Mouse (Mus musculus) forebrain, embryonic 12.5 days (tissue): Measurements from ENCODE around the gene Mtap. TPM values are rescaled to one million over a fixed set of nuclear protein-coding genes. Genes with fewer than 3 reads are reported as not detected.

ENCODE experiments used
- ATAC-seq: fragments of 200-750 bp; cut with Nextera tagmentation; 2 replicates; pipeline ENCODE4 v1.8.0; 2017; ENCODE audit warnings: moderate TSS enrichment; ENCODE audit not compliant: low FRiP score
- H3K27ac ChIP-seq: fragments of 300-500 bp; sonication (generic); 2 replicates; pipeline ENCODE4 v1.5.1; 2016; ENCODE audit warnings: mild to moderate bottlenecking
- H3K27me3 ChIP-seq: fragments of 300-500 bp; sonication (generic); 2 replicates; pipeline ENCODE4 v1.6.1; 2016; ENCODE audit warnings: mild to moderate bottlenecking
- H3K36me3 ChIP-seq: fragments of 300-500 bp; sonication (generic); replicated peaks from 2 replicates; pipeline ENCODE4 v1.6.1; 2016; ENCODE audit warnings: mild to moderate bottlenecking
- H3K4me1 ChIP-seq: fragments of 300-500 bp; sonication (generic); 2 replicates; pipeline ENCODE4 v1.6.1; 2016
- H3K4me2 ChIP-seq: fragments of 300-500 bp; sonication (generic); 2 replicates; pipeline ENCODE4 v1.6.1; 2016; ENCODE audit warnings: mild to moderate bottlenecking, moderate library complexity
- H3K4me3 ChIP-seq: fragments of 300-500 bp; sonication (generic); replicated peaks from 2 replicates; pipeline ENCODE4 v1.5.1; 2016; ENCODE audit warnings: mild to moderate bottlenecking
- H3K9ac ChIP-seq: fragments of 300-500 bp; sonication (generic); 2 replicates; pipeline ENCODE4 v1.6.1; 2016; ENCODE audit warnings: mild to moderate bottlenecking
- H3K9me3 ChIP-seq: fragments of 300-500 bp; sonication (generic); 2 replicates; pipeline ENCODE4 v1.6.1; 2016
- WGBS: fragments of 180-500 bp; shearing (Covaris S2); methylation state at CpG from one replicate; pipeline ENCODE4 v1.1.7; 2016; 5-methylcytosine and 5-hydroxymethylcytosine counted together
- polyA plus RNA-seq: library from polyadenylated mRNA; unstranded; fragments of >200 nt; fragmentation: Nextera tagmentation; extraction: Ambion mirVana; gene quantifications from 2 replicates; pipeline ENCODE4 v1.2.1, GENCODE M21; 2016

Gene Mtap
- polyA plus RNA-seq, 1 experiment from 2014 or later, result 67.5 TPM

- no peak overlapping the region for H3K27ac ChIP-seq
- H3K27me3 ChIP-seq, result no peaks in the 10 kb centered on the region
- no peak overlapping the region for H3K4me2 ChIP-seq
- no peak for ATAC-seq
- no peaks in the 10 kb centered on the region for H3K9me3 ChIP-seq
- H3K4me3 ChIP-seq, result no peak overlapping the region
- H3K9ac ChIP-seq, result no peak overlapping the region
- peaks cover 29% of the 10 kb centered on the region for H3K4me1 ChIP-seq
- H3K36me3 ChIP-seq, result peaks cover 6% of the 10 kb centered on the region; the same call in 1 of the 2 replicates
- 86% methylated on average over 5 of the region's 5 CpGs for WGBS
These were observed 3.9 kb downstream of the Mtap start for GRCm38 (mm10) chr4:89140832-89141231.

- 44% methylated on average over 6 of the region's 6 CpGs for WGBS
- peaks cover 24% of the 10 kb centered on the region for H3K36me3 ChIP-seq
These were observed 8.5 kb downstream of the Mtap start for GRCm38 (mm10) chr4:89145409-89145808.

DNA sequence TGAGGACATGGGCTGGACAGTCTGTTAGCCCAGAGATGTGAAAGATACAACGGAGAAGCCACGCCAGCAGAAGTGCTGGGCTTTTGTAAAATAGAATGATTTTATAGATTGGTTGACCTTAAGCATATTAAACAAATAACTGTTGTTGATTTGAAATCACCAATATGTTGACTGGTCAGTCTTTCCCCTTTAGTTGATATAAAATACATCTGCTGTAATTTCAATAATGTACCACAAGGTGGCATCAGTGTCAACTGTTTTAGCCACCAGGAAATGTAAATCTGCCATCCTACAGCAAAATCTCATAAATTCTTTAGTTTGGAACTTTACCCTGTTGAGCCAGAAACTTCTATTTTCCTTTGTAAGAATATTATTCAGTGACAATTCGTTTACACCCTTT lies 9.4 kb downstream of the Mtap start:
- Histone ChIP-seq H3K27ac (no peak overlapping the region), H3K9me3 (no peaks in the 10 kb centered on the region), H3K4me1 (no peaks in the 10 kb centered on the region), H3K4me3 (no peak overlapping the region), H3K36me3 (peaks cover 29% of the 10 kb centered on the region), H3K27me3 (no peaks in the 10 kb centered on the region), H3K4me2 (no peak overlapping the region), H3K9ac (no peak overlapping the region)
- no peak for ATAC-seq
- 48% methylated on average over 3 of the region's 3 CpGs for WGBS

More at GRCm38 (mm10) chr4:89145409-89145808, 8.5 kb downstream of the Mtap start:
- H3K27ac ChIP-seq, result no peak overlapping the region
- H3K9me3 ChIP-seq, result no peaks in the 10 kb centered on the region
- no peak overlapping the region for H3K4me3 ChIP-seq
- ATAC-seq, result peak; percentile 75
- 0 out of 2 replicates have a peak, but pooled peaks cover 2% of the 10 kb centered on the region for H3K4me1 ChIP-seq
- H3K9ac ChIP-seq, result no peak overlapping the region
- no peak overlapping the region for H3K4me2 ChIP-seq
- H3K27me3 ChIP-seq, result no peaks in the 10 kb centered on the region

GRCm38 (mm10) chr4:89149261-89149660 lies 12.3 kb downstream of the Mtap start:
- H3K9me3 ChIP-seq, result no peaks in the 10 kb centered on the region
- H3K4me3 ChIP-seq, result no peak overlapping the region
- no peak overlapping the region for H3K27ac ChIP-seq
- H3K4me2 ChIP-seq, result no peak overlapping the region
- no peak for ATAC-seq
- no peaks in the 10 kb centered on the region for H3K4me1 ChIP-seq
- H3K27me3 ChIP-seq, result no peaks in the 10 kb centered on the region
- H3K9ac ChIP-seq, result no peak overlapping the region
- H3K36me3 ChIP-seq, result peaks cover 37% of the 10 kb centered on the region

DNA sequence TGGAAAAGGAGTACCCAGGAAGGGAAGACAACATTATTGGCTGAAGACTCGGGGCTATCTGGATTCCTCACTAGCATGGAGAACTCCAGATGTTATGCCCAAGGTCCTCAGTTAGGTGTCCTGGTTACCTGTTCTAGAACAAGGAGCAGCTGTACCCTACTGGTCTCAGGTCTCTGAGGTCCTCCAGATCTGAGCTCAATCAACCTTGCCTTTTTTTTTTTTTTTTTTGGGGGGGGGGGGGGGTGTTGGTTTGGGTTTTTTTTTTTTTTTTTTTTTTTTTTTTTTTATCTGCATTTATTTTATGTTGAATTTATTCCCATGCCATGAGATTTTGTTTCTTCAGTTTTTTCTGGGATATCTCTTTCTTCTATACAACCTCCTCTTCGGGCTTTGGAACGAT lies 24.5 kb downstream of the Mtap start:
- Histone ChIP-seq H3K4me2 (no peak overlapping the region), H3K4me1 (no peaks in the 10 kb centered on the region), H3K9ac (no peak overlapping the region), H3K9me3 (no peaks in the 10 kb centered on the region), H3K4me3 (no peak overlapping the region), H3K27ac (no peak overlapping the region), H3K27me3 (no peaks in the 10 kb centered on the region), H3K36me3 (peaks cover 80% of the 10 kb centered on the region)
- no peak for ATAC-seq
- WGBS, result 92% methylated on average over 3 of the region's 3 CpGs

DNA sequence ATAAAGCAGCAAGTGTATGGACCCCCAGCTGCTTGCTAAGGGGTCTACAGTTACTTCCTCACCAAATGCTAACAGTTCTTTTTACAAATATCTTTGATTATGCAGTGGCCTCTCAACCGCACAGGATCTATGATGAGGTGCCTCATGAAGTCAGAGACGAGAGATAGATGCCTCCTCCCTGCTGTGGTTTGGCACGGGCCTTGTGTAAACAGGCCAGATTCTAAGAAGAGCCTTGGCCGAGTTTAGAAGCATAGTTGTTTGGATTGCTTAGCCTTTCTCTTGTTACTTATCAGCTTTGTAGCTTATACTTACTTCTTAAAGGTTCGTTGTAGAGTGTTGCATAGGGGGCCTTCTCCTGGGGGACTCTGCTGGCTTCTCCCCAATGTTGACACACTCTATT lies 25.6 kb downstream of the Mtap start:
- H3K27me3 ChIP-seq, result no peaks in the 10 kb centered on the region
- no peak for ATAC-seq
- H3K4me3 ChIP-seq, result no peak overlapping the region
- no peak overlapping the region for H3K9ac ChIP-seq
- H3K36me3 ChIP-seq, result peaks cover 80% of the 10 kb centered on the region
- WGBS, result 90% methylated on average over 5 of the region's 5 CpGs
- H3K9me3 ChIP-seq, result no peaks in the 10 kb centered on the region
- no peak overlapping the region for H3K4me2 ChIP-seq
- no peak overlapping the region for H3K27ac ChIP-seq
- no peaks in the 10 kb centered on the region for H3K4me1 ChIP-seq

DNA sequence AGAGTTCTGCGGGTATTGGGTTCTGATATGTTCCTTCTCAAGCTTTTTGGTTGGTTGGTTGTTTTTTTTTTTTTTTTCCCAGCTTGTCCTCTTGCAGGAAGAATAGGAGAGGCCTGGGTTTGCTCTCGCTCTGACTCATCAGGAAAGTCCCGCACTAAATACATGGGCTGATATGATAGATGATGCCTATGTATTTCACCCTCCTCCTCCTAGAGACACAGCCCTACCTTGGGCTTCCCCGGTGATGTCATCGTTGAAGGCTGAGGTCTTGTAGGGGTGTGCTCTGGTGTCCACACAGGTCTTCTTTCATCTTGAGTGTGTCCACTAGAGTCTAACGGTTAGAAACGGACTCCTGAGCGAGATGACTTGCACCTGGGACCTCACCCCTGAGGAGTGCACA lies 26.7 kb downstream of the Mtap start:
- 93% methylated on average over 8 of the region's 8 CpGs for WGBS
- ATAC-seq, result no peak
- Histone ChIP-seq H3K27me3 (no peaks in the 10 kb centered on the region), H3K4me1 (no peaks in the 10 kb centered on the region), H3K4me2 (no peak overlapping the region), H3K36me3 (peaks cover 75% of the 10 kb centered on the region), H3K4me3 (no peak overlapping the region), H3K9me3 (no peaks in the 10 kb centered on the region), H3K27ac (no peak overlapping the region), H3K9ac (no peak overlapping the region)

DNA sequence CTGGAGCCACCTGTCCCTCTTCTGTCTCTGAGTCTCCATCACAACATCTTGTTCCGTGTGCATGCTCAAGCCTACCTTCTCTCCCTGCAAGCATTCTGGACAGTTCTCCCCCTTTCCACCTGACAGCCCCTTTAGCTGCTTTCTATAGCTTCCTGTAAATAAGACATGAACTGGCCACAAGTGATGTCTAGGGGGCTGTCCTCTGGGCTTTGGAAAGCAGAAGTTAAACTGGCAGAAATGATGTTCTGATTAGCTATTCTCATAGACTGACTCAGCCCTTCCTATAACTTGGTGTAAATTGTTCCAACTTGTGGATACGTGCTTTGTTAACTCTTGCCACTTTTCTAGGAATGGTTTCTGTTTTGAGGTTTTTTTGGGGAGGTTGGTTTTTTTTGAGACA lies 27.8 kb downstream of the Mtap start:
- peaks cover 83% of the 10 kb centered on the region for H3K36me3 ChIP-seq
- H3K9ac ChIP-seq, result no peak overlapping the region

DNA sequence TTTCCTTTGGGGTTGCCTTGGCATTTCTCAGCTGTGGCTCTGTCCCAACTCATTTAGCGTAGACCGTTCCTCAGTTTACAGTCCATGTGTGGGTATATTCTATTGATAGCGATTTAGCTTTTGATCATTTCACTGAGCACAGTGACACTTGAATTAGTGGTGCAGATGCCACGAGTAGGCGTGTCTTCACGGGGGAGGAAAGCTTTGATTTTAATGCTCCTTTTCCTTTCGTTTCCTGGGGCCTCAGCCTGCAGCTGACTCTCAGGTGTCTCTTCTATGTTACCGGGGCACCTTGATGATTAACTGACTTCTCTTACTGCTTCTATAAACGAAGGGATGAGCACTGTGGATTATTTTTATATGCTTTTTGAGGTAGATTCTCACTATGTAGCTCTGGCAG lies 32.0 kb downstream of the Mtap start:
- WGBS, result 92% methylated on average over 9 of the region's 9 CpGs
- Histone ChIP-seq H3K27me3 (no peaks in the 10 kb centered on the region), H3K9ac (no peak overlapping the region), H3K9me3 (no peaks in the 10 kb centered on the region), H3K36me3 (peaks cover 80% of the 10 kb centered on the region), H3K27ac (no peak overlapping the region), H3K4me1 (no peaks in the 10 kb centered on the region), H3K4me3 (no peak overlapping the region), H3K4me2 (no peak overlapping the region)
- ATAC-seq, result no peak

More for the DNA sequence above, 27.8 kb downstream of the Mtap start:
- ATAC-seq, result no peak
- 84% methylated on average over 2 of the region's 2 CpGs for WGBS
- no peak overlapping the region for H3K27ac ChIP-seq
- H3K4me3 ChIP-seq, result no peak overlapping the region
- H3K9me3 ChIP-seq, result no peaks in the 10 kb centered on the region
- H3K27me3 ChIP-seq, result no peaks in the 10 kb centered on the region
- H3K4me1 ChIP-seq, result no peaks in the 10 kb centered on the region
- no peak overlapping the region for H3K4me2 ChIP-seq

GRCm38 (mm10) chr4:89169739-89170138 lies 32.8 kb downstream of the Mtap start:
- 85% methylated on average over 4 of the region's 4 CpGs for WGBS

DNA sequence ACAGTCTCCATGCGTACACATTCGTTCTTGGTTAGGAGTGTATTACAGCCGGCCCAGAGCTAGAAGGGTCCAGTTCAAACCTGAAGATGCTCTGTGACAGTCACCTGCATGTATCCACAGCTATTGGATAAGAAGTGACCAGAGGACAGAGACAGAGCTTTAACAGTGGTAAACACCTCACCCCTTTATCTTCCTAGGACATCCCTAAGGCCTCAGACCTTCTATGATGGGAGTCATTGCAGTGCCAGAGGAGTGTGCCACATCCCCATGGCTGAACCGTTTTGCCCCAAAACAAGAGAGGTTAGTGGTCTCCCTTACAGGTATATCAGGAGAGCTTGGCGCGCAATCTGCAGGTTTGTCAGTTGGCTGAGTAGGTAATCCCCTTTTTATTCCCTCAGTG lies 34.0 kb downstream of the Mtap start:
- H3K27ac ChIP-seq, result no peak overlapping the region
- WGBS, result 94% methylated on average over 6 of the region's 6 CpGs
- no peak overlapping the region for H3K4me3 ChIP-seq
- no peaks in the 10 kb centered on the region for H3K9me3 ChIP-seq
- no peaks in the 10 kb centered on the region for H3K4me1 ChIP-seq
- H3K9ac ChIP-seq, result no peak overlapping the region
- no peak overlapping the region for H3K4me2 ChIP-seq
- H3K36me3 ChIP-seq, result peaks cover 81% of the 10 kb centered on the region
- no peak for ATAC-seq
- no peaks in the 10 kb centered on the region for H3K27me3 ChIP-seq

More at GRCm38 (mm10) chr4:89169739-89170138, 32.8 kb downstream of the Mtap start:
- H3K9me3 ChIP-seq, result no peaks in the 10 kb centered on the region
- H3K4me1 ChIP-seq, result no peaks in the 10 kb centered on the region
- ATAC-seq, result no peak
- peaks cover 80% of the 10 kb centered on the region for H3K36me3 ChIP-seq
- no peak overlapping the region for H3K9ac ChIP-seq
- no peaks in the 10 kb centered on the region for H3K27me3 ChIP-seq
- H3K4me2 ChIP-seq, result no peak overlapping the region
- H3K27ac ChIP-seq, result no peak overlapping the region
- no peak overlapping the region for H3K4me3 ChIP-seq

GRCm38 (mm10) chr4:89172873-89173605 lies 36.1 kb downstream of the Mtap start:
- no peak overlapping the region for H3K4me2 ChIP-seq
- 96% methylated on average over 14 of the region's 14 CpGs for WGBS
- no peaks in the 10 kb centered on the region for H3K27me3 ChIP-seq
- no peak for ATAC-seq
- no peak overlapping the region for H3K27ac ChIP-seq
- no peak overlapping the region for H3K4me3 ChIP-seq
- H3K9ac ChIP-seq, result no peak overlapping the region
- H3K4me1 ChIP-seq, result no peaks in the 10 kb centered on the region
- H3K36me3 ChIP-seq, result peaks cover 82% of the 10 kb centered on the region
- no peaks in the 10 kb centered on the region for H3K9me3 ChIP-seq
